Mouse (Mus musculus) heart, postnatal 36 days (tissue): ENCODE results near the gene Supt5. TPM values are rescaled to one million over a fixed set of nuclear protein-coding genes. Genes with fewer than 3 reads are reported as not detected.
"Not testable (repeated sequence)": the region's sequence is repeated elsewhere in the genome, so short reads cannot be mapped to it uniquely, and the experiment has no call there.

ENCODE experiments used
- DNase-seq, 2 experiments: peaks; one replicate each; pipeline ENCODE4 v3.0.0; 2021 to 2022
- intact Hi-C: fragments of 180-260 bp; cut with DNase I; formaldehyde crosslinking; loops from one replicate; pipeline ENCODE4 v1.15.1; 2025
- total RNA-seq, 2 experiments: library from RNA; stranded (reverse); gene quantifications; 2 replicates each; pipeline ENCODE4 v1.2.3; 2021

The Supt5 gene
- 10 to 100 TPM; 56.8 to 62.8 TPM for total RNA-seq

DNA sequence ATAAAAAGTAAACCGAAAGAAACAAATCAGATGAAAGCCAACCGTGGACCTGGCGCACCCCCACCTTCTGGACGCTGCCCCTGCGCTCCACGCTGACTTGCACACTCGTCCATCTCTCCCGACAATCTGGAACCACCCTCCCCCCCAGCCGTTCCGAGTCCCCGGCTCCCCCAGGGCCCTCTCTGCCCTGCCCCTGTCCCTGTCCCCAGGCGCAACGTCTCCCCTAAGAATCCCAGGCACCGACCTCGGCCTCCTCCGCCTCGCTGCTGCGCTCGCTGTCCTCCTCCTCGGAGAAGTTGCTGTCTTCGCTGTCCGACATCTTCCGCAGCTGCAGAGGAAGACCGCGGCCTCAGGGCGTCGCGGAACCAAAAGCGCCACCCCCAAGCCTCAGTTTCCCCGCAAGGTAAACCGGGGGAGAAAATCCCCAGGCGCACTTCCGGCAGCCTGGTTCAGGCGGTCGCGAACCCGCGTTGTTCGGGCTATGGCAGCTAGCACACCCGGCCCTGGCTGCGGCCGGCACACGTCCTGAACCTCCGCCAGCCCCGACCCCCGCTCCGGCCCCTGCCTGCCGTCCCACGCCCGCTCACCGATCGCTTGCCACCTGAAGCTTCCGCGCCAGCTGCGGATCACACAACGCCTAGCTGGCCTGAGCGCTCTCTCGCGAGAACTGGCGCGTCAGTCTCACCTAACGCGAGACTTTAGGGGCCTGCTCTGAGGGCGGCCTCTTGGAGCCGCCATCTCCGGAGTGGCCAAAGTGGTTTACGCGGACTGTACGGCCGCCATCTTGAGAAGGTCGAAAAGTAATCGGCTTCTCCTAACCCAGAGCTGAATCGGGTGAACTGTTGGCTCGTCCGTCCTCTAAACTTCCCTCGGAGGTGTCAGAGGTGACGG, at the start of gene Supt5:
Gene Supt5, minus strand, starts transcription at position 639 of the 891 bp plus-strand sequence.
- intact Hi-C loops: loop anchor here (5.0 kb wide), 1 partner anchor 61 kb away; the partner anchor contains the start of gene Eid2b

DNA sequence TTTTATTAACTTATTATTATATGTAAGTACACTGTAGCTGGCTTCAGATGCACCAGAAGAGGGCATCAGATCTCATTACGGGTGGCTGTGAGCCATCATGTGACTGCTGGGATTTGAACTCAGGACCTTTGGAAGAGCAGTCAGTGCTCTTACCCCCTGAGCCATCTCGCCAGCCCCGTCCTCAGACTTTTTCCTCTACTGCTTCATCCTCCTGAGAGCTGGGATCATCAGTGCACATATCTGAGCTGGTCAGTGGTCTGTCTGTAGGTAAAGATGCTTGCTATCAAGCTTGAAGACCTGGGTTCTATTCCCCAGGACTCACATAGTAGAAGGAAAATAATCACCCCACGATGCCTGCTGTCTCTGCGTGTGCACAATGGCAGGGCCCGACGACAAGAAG, 48.8 kb upstream of the Supt5 start:
- DNase-seq, intact Hi-C loops: not testable (repeated sequence)

More for the DNA sequence above, at the start of gene Supt5:
- peak; percentile 96 to 97 for DNase-seq

GRCm38 (mm10) chr7:28386877-28387276, 48.3 kb upstream of the Supt5 start:
- intact Hi-C loops: loop anchor here (1.0 kb wide), 1 partner anchor 14 kb away; no protein-coding TSS in a partner anchor

GRCm38 (mm10) chr7:28386462-28386861, 47.9 kb upstream of the Supt5 start:
- intact Hi-C loops: loop anchor here (1.0 kb wide), 1 partner anchor 13 kb away; no protein-coding TSS in a partner anchor
- DNase-seq: peak; percentile 89 to 91

More at GRCm38 (mm10) chr7:28386877-28387276, 48.3 kb upstream of the Supt5 start:
- not testable (repeated sequence) for DNase-seq

DNA sequence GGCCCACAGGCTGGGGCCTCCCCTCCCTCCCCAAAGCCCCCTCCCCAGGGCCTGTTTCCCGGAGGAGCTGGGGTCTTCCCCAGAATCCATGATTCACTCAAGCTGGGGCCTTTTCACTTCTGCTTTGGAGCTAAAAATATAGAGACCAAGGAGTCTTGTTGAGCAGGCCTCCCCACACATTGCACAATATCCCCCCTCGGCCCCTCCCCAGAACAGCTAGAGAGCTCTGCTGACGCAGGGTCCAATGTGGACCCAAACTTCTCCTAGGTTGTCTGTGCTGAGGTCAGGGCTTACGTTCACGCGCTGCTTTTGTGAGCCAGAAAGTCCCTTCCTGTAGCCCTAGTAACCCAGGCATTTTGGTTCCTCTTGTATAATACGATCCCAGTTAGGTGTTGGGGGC, 47.5 kb upstream of the Supt5 start:
- peak in 1 of 2 experiments; percentile 44 for DNase-seq
- intact Hi-C loops: loop anchor here (1.0 kb wide), 1 partner anchor 13 kb away; no protein-coding TSS in a partner anchor

DNA sequence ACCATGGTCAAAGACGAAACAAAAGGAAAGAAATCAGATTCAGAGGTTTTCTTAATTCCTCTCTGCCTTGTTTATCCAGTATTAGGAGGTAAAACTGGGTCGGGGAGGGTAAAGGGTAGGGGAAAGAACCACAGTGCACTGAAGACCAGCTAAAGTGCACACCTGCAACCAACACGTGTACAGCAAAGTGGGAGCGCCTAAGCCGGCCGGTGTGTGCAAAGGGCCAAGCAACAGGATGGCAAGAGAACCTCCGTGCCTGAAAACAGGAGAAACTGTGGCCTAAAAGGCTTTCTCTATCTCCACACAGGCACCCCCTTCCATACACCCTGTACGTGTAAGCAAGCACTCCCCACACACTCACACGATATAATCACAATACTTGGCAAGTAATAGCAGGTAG, 46.6 kb upstream of the Supt5 start:
- no peak for DNase-seq
- intact Hi-C loops: no loop called here

DNA sequence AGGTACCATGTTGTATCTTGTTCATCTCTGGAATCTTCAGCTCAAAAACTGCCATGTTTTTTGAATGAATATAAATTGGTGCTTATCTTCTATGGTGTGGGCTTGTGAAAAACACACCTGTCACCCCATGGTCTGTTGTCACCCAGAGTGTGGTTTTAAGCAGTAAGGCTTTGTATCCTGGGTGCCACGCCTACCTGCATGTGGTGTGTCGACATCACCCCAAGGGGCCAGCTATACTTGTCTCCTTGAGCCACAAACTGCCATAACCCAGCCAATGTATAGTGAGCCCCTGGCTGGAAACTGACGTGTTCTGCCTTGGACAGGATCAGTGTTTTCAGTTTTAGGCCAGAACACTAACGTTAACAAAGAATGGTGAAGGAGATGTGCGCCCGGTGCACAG, 45.6 kb upstream of the Supt5 start:
- no peak for DNase-seq
- intact Hi-C loops: no loop called here

DNA sequence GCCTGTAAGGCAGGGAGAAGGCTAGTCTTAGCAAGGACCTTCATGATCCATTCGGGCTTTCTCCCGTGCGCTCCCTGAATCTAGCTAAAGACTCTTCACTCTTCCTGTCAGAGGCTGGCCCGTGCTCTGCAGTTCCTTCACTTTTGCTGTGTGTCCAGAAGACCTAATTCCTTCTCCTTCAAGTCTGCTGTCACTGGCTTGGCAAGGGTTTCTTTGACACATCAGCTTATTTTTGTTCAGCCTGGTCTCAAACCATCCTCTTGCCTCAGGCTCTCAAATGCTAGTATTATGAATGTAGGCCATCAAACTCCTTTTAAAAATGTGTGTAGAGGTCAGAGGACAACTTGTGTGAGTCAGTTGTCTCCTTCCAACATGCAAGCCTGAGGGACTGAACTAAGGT, 45.1 kb upstream of the Supt5 start:
- DNase-seq: no peak

GRCm38 (mm10) chr7:28382981-28383396, 44.4 kb upstream of the Supt5 start:
- DNase-seq: peak; percentile 54 to 55
- intact Hi-C loops: no loop called here

More for the DNA sequence above, 45.1 kb upstream of the Supt5 start:
- intact Hi-C loops: no loop called here

GRCm38 (mm10) chr7:28382347-28382951, 43.9 kb upstream of the Supt5 start:
- DNase-seq: no peak
- intact Hi-C loops: no loop called here

GRCm38 (mm10) chr7:28381938-28382337, 43.4 kb upstream of the Supt5 start:
- peak; percentile 85 to 90 for DNase-seq
- intact Hi-C loops: no loop called here

- peak; percentile 83 to 88 for DNase-seq
- intact Hi-C loops: no loop called here
Measured at GRCm38 (mm10) chr7:28381017-28381790, 42.7 kb upstream of the Supt5 start.

DNA sequence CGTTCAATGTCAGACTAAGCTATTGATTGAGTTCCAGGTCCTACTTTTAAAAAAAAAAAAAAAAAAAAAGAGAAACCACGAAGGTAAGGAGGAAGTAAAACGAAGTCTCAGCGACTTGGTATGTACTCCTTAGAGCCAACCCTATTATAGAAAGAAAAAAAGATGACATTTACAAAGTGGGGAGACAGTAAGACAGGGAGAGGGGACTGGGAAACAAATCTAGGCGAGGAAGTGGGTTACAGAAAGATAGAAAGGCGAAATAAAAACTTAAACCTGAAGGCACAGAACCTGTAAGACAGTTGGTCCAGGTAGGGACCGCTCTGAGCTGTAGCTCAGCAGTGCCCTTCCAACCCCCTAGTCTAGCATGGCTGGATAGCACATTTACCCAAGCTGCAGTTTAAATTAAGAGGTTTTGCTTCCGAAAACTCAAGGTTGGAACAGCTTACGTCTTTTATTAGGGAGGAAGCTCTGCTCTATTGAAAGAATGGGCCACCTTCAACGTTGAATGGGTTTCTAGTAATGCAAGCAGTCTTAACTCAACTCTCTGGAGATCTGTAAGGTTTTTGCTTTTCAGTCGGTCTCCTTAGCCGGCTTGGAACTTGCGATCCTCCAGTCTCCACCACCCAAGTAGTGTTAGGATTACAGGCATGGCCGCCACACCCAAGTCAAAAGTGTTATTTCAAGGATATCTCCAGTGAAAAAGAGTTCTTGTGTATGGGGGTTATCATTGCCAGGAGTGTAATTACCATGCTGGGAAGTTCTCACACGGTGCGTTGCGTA, 41.9 kb upstream of the Supt5 start, which contains the start of gene Zfp36:
Gene Zfp36, minus strand, starts transcription at position 17 of the 780 bp plus-strand sequence.
- DNase-seq: no peak
- intact Hi-C loops: no loop called here

- intact Hi-C loops: loop anchor here (5.0 to 10.0 kb wide), 3 partner anchors 428 to 1044 kb away; partner anchors contain the start of genes Hnrnpl and Ltbp4
- DNase-seq: peak; percentile 99
Measured at GRCm38 (mm10) chr7:28378769-28379651, 40.5 kb upstream of the Supt5 start.

- DNase-seq: peak; percentile 72 to 83
- intact Hi-C loops: loop anchor here (5.0 to 10.0 kb wide), 3 partner anchors 429 to 1043 kb away; partner anchors contain the start of genes Hnrnpl and Ltbp4
Measured at GRCm38 (mm10) chr7:28378066-28378690, 39.6 kb upstream of the Supt5 start.

- intact Hi-C loops: loop anchor here (5.0 to 10.0 kb wide), 3 partner anchors 430 to 1043 kb away; partner anchors contain the start of genes Hnrnpl and Ltbp4
- peak in 1 of 2 experiments; percentile 56 for DNase-seq
Measured at GRCm38 (mm10) chr7:28377190-28378065, 38.9 kb upstream of the Supt5 start.
